Mouse (Mus musculus): ENCODE data around the gene Ssbp3.

DNA sequence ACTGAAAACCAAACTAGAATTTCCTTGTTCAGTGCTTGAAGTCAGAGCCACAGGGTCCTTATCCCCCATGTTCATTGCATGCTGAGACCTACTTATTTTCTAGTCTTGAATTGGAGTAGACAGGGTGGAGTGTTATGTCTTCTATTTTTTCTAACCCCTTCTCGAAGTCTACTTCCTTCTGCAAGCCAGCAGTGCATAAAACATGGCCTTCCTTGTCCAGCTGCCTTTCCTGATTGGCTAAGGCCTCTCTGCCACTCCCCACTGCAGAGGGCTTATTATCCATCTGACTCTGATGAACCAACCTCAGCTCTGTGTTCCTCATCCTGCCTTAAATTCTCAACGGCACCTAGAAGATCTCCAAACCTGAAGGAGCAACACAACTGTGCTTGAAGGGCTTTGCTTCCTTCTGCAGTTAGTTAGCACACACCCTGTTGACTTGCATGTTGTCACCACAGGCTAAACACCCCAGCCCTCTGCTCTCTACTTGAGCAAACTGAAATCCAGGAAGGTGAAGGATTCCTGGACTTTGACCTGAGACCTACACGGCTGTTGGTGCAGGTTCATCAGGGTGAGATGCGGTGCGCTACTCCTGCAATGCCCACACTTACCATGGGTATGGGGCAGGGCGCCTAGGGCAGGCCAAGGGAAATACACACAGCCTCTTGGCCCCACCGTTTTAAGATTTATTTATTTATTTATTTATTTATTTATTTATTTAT, 71.0 kb downstream of the Ssbp3 start:
- no peak for TF ChIP-seq GATA1 (IDR thresholded peaks at IDR 0.05; ENCODE audit: low read length)
- TF ChIP-seq TAL1 (IDR thresholded peaks at IDR 0.05; ENCODE audit: low read length), result no peak

Data from erythroblast, embryonic 14.5 days (primary cell).